Mouse (Mus musculus): Measurements from ENCODE around the gene Sumf1.
A peak's percentile ranks its signal among the peaks of the same experiment; 100 is the strongest.

The Sumf1 gene

DNA sequence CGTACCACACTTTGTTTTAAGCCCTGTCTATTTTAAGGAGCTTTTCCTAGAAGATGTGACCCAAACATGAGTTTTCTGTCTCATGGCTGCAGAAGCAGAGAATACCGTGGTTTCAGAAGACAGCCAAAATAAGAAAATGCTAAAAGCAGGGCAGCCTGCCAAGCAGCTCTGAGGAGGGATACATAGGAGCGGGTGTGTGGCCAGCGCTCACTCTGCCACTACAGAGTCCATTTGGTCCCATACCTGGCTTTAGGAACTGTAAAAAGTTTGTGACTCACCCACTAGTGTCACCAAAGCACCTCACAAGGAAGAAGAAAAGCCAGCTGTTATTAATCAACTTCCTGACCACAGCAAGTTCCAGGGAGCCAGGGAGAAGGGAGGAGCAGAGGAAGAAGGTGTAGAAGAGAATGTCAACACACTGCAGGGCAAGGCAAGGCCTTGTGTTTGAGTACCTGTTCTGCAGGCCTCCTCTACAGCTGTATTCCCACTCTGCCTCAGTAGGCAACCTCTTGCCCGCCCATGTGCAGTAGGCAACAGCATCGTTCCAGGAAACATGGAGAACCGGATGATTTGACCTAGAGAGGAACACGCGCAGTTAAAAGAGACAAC lies 32.6 kb downstream of the Sumf1 start:
- no peak for ATAC-seq (ENCODE audit: insufficient number of reproducible peaks, low FRiP score, low TSS enrichment)

DNA sequence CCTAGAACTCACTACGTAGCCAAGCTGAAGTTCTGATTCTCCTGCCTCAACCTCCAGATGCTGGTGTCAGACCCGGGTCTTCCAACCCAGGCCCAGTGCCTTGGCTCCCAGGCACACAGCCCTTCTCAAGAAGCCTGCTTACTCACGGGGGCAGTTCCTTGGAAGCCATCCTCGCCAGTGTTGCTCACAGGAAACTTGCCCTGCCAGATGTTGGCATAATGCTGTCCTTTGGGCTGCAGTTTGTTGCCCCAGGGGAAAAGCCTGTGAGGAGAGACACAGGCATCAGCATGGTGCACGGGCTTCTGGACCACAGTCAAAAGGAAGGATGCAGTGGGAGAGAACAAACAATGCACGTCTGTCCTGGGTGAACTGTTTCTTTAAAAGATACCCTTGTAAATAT lies 33.3 kb downstream of the Sumf1 start:
- no peak for ATAC-seq (ENCODE audit: insufficient number of reproducible peaks, low FRiP score, low TSS enrichment)

DNA sequence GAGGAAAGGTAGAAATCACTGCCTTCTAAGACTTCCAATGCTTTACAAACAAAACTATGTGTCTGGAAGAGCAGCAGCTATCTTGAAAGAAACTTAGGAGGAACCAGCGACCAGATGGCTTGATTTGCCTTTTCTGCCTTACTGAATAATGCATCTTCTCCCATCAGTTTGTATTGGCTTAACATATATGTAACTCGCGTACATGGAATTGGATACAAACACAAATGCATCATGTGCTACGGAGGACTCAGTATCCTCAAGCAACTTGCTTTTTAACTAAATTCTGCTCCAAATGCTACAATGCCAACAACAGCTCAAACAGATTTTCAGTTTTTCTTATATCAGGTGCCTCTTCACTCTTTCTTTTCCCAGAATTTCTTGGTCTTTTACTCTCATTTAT lies 36.1 kb downstream of the Sumf1 start:
- no peak for ATAC-seq (ENCODE audit: insufficient number of reproducible peaks, low FRiP score, low TSS enrichment)

DNA sequence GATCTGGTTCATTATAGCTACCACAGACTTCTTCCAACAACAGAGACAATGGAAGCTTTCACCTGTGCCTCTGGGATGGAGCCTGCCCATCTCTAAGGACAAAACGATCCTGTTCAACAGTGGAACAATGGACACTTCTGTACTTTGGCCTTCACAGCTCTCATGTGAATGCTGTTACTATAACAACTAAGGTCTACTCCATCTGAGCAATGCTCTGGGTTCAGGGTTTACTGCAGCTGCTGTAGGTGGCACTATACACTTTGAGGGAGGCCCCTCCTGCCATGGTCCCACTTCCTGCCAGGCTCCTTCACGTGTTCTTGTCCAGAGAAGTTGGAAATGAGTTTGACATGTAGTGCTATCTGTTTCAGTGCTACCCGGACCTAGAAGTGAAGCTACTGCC lies 36.9 kb downstream of the Sumf1 start:
- no peak for ATAC-seq (ENCODE audit: insufficient number of reproducible peaks, low FRiP score, low TSS enrichment)

DNA sequence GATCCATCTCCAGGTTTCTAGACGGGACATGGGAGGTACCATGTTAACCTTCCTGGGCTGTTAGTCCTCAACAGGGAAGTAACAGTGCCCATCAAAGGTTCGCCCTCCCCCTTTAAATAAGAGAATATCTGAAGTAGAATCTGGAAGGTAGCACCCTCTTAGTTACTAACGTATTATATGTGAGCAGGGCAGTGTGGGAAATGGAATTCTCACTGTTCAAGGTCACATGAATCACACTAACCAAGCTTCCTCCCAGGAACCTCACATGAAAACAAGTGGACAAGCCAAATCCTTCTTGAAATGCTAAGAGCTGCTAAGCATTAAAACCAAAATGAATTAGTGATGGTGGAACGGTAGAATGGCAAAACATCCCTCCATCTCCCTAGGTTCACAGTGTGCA lies 38.7 kb downstream of the Sumf1 start:
- ATAC-seq (ENCODE audit: insufficient number of reproducible peaks, low FRiP score, low TSS enrichment), result no peak

DNA sequence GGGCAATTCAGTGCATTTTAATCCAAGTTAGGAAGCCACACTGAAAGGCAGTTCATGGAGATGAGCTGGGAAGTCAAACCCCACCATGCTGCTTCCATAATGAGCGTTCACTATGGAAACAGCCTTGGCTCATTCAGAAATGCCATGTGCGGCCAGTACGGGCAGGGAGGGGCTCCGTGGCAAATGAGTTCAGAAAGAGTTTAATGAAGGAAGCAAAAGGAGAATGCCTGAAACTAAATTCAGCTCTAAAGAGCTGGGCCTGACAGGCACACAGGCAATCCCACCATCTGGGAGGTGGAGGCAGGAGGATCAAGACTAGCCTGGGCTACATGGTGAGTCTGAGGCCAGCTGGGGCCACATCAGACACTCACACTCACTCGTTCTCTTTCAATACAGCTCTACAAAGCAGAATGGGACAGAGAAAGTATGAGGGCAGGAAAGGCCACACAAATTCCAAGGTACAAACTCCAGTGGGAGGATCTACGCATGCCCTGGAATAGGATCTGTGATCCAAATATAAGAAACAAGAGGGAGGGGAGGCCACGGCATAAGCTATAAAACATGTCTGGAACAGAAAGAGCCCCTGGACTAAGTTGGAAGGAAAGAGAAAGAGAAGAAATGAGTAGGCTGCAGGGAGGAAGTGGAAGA lies 39.3 kb downstream of the Sumf1 start:
- ATAC-seq (ENCODE audit: insufficient number of reproducible peaks, low FRiP score, low TSS enrichment), result no peak

DNA sequence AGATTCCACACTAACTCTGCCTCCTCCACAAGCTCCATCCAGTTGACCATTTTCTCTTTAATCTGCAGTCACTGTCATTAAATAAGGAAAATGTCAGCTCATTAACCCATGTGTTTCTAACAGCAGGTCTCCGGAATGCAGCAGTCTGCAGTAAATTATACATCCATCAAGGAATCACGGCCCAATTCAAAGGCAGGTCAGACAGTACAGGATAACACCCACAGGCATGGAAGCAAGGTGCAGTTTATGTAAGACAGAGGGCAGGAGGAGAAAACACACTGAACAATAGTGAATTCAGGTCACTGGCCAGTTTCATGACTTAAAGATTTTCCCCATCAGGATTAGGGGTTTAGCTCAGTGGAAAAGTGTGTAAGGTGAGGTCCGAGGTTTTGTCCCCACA lies 40.1 kb downstream of the Sumf1 start:
- ATAC-seq (ENCODE audit: insufficient number of reproducible peaks, low FRiP score, low TSS enrichment), result no peak

DNA sequence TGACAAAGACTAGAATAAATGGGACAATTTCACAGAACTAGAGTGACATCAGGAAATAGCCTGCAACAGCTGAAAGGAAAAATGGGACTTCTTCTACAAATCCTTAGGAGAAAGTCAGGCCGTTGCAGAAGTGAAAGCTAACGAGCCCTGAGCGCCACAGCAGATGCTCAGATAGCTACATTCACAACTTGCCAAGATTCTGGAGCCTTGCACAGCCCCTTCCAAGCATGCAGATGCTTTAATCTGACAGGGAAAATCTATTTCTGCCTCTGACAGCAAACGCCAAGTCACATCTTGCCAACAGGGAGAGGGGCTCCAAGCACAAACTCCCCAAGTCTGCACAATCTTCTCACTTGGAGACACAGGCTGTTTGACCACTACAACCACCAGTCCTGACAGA lies 42.6 kb downstream of the Sumf1 start:
- no peak for ATAC-seq (ENCODE audit: insufficient number of reproducible peaks, low FRiP score, low TSS enrichment)

DNA sequence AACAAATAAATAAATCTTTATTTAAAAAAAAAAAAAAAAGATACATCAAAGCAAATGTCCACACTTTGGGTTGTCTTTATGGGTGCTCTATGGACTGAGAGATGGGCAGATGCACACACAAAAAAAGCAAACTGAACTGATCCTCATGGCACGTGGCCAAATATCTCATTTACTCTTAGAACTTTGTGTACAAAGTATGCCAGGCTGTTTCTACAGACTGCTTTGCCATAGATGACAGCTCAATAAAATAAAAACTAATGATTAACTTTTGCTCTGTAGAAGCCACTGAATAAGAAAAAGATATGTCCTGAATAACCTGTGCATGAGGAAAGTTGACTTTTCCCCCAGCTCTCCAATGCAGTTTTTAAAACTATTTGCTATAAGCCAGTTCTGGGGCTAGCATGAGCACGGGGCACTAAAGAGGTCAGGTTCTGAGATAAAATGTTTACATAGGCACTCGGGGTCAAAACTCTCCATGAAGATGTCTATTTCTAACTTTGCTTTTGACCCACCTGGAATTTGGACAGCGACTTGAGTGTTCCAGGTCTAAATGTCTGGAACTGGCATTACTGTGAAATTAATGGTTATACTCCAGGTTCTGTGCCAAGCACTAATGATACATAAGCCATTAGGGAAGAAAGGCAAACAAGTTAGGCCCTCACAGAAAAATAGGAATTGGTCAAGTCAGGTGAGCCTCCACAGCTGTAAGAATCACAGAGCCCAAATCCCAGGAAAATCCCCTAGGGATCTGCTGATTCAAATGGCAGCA lies 44.5 kb downstream of the Sumf1 start:
- no peak for ATAC-seq (ENCODE audit: insufficient number of reproducible peaks, low FRiP score, low TSS enrichment)

DNA sequence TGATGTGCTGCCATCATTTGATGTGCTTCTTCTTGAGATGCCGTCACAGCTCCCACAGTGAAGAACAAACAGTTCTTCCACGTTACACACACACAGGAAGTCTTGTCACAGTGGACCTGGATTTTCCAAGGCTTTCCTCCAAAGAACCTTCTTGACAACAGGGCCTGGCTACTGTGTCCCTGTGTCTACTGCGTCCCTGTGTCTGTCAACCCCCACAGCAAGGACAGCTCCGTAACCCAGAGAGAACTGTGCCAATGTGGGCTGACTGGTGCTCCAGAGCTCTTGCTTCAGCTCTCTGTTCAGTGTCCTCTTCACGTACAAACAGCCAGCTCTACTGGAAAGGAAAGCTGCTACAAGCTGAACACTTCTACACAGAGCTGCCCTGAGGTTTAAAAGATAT lies 48.4 kb downstream of the Sumf1 start:
- no peak for ATAC-seq (ENCODE audit: insufficient number of reproducible peaks, low FRiP score, low TSS enrichment)

DNA sequence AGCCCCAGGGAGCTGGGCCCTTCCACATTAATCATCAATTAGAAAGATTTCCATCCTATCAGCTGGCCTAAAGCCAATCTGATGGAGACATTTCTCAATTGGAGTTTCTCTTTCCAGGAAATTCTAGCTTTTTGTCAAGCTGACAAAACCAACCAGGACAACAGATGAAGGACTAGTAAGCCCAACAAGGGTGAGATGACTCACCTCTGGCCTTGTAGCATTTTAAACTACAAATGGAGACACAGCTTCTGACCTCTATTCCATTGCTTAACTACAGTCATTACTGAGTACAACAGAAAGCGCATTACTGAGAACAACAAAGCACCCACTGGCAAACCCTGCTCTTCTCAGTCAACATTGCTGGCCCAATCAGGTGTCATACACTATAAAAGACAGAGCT lies 49.1 kb downstream of the Sumf1 start:
- no peak for ATAC-seq (ENCODE audit: insufficient number of reproducible peaks, low FRiP score, low TSS enrichment)

DNA sequence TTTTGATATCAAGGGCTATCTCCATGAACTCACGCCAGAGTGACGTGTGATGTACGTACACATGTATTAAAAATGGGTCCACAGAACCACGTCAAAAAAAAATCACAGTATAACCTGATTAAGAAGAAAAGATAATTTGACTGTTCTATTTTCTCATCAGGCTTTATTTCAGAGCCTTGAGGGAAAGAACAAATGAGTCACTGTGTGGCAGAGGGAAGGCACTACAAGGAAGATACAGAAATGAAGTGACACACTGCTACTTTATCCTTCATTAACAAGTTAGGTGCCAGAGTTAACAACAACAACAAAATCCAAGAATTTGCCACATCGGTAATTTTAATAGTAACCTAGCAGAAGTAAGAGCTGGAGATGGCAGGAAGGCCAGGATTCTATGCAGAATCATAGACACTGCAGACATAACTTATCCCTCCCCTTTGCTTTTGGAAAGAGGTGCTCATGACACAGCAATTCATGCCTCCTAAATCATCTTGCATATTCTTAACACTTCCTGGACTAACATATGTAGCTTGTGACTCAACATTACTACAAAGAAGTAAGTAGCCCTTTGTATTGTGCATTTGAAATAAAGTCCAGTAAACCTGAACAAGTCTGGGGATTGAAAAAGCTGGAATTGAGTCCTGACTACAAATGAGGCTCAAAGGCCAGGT lies 53.0 kb downstream of the Sumf1 start:
- no peak for ATAC-seq (ENCODE audit: insufficient number of reproducible peaks, low FRiP score, low TSS enrichment)

DNA sequence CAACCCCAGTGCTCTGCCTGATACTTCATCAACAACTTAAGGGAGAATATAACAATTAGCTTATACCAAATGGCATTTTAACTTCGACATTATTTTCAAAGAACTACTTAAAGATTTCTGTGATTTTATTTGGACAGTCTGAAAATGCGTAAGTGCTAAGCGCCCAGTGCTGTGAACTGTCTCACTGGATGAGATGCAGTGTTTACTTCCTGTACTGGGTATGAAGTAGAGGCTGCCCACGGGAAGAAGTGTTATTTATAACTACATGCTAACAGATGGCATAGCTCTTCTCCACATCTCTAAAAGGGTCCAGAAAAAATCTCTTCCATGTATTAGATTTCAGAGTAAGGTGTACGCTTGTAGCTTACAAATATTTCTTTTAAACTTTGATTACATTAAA lies 54.7 kb downstream of the Sumf1 start:
- ATAC-seq (ENCODE audit: insufficient number of reproducible peaks, low FRiP score, low TSS enrichment), result peak; percentile 47; the same call in 1 of the 2 replicates

DNA sequence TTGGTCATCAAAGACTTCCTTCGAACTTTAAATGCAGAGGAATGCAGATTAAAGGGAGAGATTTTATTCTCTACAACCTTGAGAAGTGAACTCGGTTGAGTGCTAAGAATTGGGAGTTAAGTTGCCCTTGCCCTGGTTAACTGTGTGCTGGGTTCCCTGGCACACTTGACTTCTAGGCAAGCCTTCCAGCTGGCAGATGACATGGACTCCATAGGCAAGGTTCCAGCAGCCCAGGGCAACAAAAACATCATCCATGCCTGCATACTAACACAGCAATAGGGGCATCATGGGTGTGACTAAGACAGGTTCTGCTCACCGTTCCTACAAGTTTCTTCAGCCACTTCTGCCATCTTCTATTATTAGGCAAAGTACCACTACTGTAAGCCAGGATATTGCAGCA lies 58.8 kb downstream of the Sumf1 start:
- ATAC-seq (ENCODE audit: insufficient number of reproducible peaks, low FRiP score, low TSS enrichment), result no peak

DNA sequence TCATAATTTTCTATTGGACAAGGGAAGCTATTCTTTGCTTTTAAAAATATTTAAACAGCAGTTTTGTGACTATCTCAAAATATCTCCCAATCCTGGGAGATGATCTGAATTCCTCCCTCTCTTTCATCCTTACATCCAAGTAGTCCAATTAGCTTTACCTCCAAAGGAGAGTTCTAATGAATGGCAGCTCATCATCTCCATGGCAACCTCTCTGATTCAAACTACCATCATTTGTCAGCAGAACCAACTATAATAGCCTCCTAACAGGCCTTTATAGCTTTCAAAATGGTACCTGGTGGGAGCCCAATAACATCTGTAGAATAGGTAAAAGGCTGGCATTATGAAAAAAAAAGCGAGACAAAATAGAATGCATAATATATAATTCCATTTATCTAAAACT lies 59.9 kb downstream of the Sumf1 start:
- ATAC-seq (ENCODE audit: insufficient number of reproducible peaks, low FRiP score, low TSS enrichment), result no peak

DNA sequence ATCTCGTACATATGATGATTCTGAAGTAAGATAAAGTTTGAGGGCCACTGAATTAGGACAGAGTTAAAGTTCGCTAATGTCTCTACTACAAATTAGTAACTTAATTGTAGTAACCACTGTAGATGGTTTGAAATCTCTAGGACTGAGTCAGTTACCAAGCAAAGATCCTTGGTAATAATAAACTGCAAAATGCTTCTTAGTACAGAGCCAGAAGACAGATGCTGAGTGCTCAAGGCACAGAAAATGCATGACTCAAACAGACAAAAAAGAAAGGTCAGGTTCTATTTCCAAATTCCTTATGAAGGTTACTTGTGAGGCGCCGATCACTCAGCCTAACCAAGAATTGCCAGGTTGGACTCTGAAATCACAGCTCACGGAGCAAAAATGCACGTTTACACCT lies 67.5 kb downstream of the Sumf1 start:
- ATAC-seq (ENCODE audit: insufficient number of reproducible peaks, low FRiP score, low TSS enrichment), result no peak

DNA sequence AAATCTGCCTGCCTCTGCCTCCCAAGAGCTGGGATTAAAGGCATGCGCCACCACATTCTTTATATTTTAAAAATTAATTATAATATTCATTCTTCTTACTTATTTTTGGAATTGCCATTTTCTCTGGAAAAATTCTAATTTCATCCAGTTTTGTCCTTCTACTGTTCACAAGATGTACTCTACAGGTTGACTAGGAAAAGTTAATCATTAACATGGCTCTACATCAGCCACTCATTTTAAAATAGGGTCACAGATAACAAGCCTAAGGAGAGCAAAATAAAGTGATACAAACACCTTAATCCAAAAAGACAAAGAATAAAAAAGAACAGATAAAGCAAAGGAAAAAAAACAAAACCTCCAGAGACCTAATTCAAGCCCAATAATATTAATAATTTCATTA lies 70.4 kb downstream of the Sumf1 start:
- no peak for ATAC-seq (ENCODE audit: insufficient number of reproducible peaks, low FRiP score, low TSS enrichment)

DNA sequence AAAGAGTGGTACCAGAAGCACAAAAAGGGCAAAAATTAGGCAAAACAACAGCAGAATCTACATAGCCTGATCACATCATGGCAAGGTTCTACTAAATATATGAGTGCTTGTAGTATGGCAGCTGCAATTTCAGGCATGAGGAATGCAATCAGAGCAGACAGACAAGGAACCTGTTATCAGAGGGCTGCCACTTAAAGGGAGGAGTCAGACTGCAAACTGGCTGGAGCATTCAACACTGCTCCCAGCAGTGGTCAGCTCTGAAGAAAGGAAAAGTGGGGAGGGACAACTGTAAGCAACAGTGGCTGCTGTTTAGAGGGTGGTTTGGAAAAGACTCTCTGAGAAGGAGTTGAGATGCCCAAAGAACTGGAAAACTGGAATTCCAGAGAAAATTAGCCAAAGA lies 73.7 kb downstream of the Sumf1 start:
- no peak for ATAC-seq (ENCODE audit: insufficient number of reproducible peaks, low FRiP score, low TSS enrichment)

DNA sequence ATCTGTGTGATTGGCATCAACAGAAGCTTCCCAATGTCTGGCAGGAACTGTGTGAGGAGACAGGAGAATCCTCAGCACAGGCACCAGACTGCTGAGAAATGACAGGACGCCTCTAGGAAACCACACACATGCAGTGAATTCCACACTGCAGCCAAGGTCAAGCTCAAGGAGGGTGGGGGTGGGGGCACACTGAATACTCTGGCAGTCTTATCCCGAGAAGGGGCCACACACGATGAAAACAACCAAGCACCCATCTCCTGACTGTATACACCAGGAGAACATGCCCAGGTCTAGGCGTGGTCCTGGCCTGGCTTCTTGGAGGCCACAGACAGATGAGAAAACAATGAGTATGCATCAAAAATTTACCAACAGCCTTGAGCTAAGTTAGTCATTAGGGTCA lies 75.0 kb downstream of the Sumf1 start:
- no peak for ATAC-seq (ENCODE audit: insufficient number of reproducible peaks, low FRiP score, low TSS enrichment)

DNA sequence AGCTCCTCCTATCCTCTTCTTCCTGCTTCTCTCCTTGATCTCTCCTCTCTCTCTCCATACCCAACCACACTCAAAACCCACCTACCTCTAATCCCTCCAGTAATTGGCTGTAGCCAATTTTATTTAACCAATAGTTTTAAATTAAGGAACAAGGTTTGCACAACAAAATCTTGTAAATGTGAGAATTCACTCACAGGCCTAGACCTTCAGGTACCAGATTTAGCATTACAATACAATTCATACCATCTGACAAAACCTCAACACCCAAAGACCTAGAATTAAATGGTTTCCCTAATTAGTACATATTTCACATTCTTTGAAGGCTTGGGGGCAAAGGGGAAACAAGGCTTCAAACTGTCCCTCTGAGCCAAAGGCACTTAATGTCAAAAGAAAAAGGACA lies 78.0 kb downstream of the Sumf1 start:
- ATAC-seq (ENCODE audit: insufficient number of reproducible peaks, low FRiP score, low TSS enrichment), result no peak
